Mouse (Mus musculus) embryonic stem cell, embryonic (primary cell): ENCODE data around the gene Myzap.

Experiments
- CTCF ChIA-PET, 4 experiments: fragments of 300-600 bp in 2 of 4; fragments of 350-600 bp in 2 of 4; sonication (Branson Sonifier 250); formaldehyde crosslinking; loops; one replicate each; lab custom pipeline; 2022; ENCODE audit warnings: inconsistent platforms in 2 of 4; lab: Charles Lee
- POLR2A ChIA-PET, 4 experiments: fragments of 300-600 bp in 2 of 4; fragments of 350-600 bp in 2 of 4; sonication (Branson Sonifier 250); formaldehyde crosslinking; loops; one replicate each; lab custom pipeline; 2022; ENCODE audit warnings: antibody characterized with exemption in 4 of 4, inconsistent platforms in 1 of 4; lab: Charles Lee

The Myzap gene

GRCm38 (mm10) chr9:71529960-71530359 is 62.2 kb downstream of the Myzap start:
- ChIA-PET POLR2A (interaction anchor here in 1 of 4 experiments (1.5 to 2.4 kb wide), 2 partner anchors 10 to 44 kb away, joined by 3 to 6 read pairs; partner anchors contain the start of gene Polr2m), CTCF (interaction anchor here in 2 of 4 experiments (0.7 to 2.6 kb wide), 3 partner anchors 13 to 85 kb away, joined by 3 to 10 read pairs (median 3); no protein-coding TSS in a partner anchor)

DNA sequence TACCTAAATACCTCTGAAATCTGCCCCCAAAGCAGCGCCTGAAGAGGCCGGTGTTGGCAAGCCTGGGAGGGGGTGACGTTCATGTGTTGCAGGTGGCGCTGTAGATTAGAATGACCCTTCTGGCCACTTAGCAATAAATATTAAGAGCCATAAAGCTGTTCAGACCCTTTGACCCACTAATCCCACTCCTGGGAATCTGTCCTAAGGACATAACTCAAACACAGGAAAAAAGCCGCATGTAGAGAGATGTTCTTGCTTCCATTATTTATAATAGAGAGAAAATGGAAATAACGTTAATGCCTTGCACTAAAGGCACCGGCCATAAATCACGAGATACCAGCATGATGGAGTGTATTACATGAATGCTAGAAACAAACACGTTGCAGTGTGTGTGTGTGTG is 64.7 kb downstream of the Myzap start:
- ChIA-PET POLR2A (no interaction called here), CTCF (interaction anchor here in 1 of 4 experiments (1.6 kb wide), 1 partner anchor 12 kb away, joined by 5 read pairs; no protein-coding TSS in a partner anchor)

DNA sequence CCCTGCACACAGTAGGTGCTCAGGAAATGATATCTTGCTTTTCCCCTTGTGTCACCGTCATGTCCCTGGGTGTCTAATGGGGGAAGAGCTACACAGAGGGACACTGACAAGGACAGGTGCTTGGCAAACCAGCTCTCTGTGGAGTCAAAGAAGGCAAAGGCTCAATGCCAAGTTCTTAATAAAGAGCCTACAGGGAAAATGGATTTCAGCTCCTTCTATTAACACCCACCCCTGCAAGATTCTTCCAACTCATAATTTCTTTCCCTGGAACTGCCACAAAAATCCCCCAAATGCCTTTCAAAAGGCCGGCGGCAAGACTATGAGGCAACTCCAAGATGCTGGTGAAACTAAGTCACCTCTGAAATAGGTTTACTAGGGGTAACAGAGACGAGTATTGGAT is 68.3 kb downstream of the Myzap start:
- CTCF ChIA-PET = no interaction called here
- POLR2A ChIA-PET = interaction anchor here in 1 of 4 experiments (0.9 to 1.7 kb wide), 3 partner anchors 11 to 45 kb away, joined by 3 to 4 read pairs (median 3); no protein-coding TSS in a partner anchor

GRCm38 (mm10) chr9:71519836-71520235 is 72.3 kb downstream of the Myzap start:
- ChIA-PET CTCF (interaction anchor here in 3 of 4 experiments (0.7 to 1.2 kb wide), 5 partner anchors 23 to 308 kb away, joined by 3 read pairs; no protein-coding TSS in a partner anchor), POLR2A (interaction anchor here in 2 of 4 experiments (0.6 to 0.9 kb wide), 2 partner anchors 11 to 21 kb away, joined by 3 to 5 read pairs; no protein-coding TSS in a partner anchor)

- POLR2A ChIA-PET = interaction anchor here in 1 of 4 experiments (0.7 to 1.5 kb wide), 3 partner anchors 24 to 99 kb away, joined by 3 to 4 read pairs (median 3); partner anchors contain the start of gene Polr2m
These were observed 74.7 kb downstream of the Myzap start for GRCm38 (mm10) chr9:71517487-71517886.

DNA sequence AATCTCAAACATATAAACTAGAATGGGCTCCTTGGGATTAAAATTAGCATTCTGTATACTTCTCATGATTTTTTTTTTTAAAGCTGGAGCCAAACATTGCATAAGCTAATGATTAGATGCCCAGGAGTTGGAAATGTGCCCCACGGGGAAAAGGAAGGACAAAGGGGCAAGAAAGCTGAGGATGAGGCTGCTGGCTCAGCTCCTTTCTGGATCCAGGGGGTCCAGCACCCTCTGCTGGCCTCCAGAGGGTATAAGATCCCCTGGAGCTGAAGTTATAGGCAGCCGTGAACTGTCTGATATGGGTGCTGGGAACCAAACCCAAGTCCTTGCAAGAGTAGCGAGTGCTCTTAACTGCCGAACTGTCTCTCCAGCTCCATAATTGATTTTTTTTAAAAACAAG is 76.3 kb downstream of the Myzap start:
- ChIA-PET POLR2A (interaction anchor here (0.6 to 2.8 kb wide), 18 partner anchors 9 to 94 kb away, joined by 3 to 26 read pairs (median 3); partner anchors contain the start of gene Polr2m (in 4 of the 4)), CTCF (interaction anchor here (0.5 to 4.1 kb wide), 58 partner anchors 9 to 307 kb away, joined by 3 to 18 read pairs (median 4); partner anchors contain the start of gene Polr2m (in 1 of the 4))

More at GRCm38 (mm10) chr9:71517487-71517886, 74.7 kb downstream of the Myzap start:
- CTCF ChIA-PET = interaction anchor here in 3 of 4 experiments (0.6 to 4.1 kb wide), 7 partner anchors 26 to 197 kb away, joined by 3 to 14 read pairs (median 3); no protein-coding TSS in a partner anchor

GRCm38 (mm10) chr9:71513566-71513965 is 78.6 kb downstream of the Myzap start:
- POLR2A ChIA-PET = interaction anchor here in 2 of 4 experiments (0.6 to 2.0 kb wide), 4 partner anchors 10 to 27 kb away, joined by 3 to 4 read pairs (median 4); partner anchors contain the start of gene Polr2m (in 1 of the 2)
- CTCF ChIA-PET = interaction anchor here in 2 of 4 experiments (0.7 to 1.4 kb wide), 2 partner anchors 19 to 99 kb away, joined by 3 to 4 read pairs; no protein-coding TSS in a partner anchor

DNA sequence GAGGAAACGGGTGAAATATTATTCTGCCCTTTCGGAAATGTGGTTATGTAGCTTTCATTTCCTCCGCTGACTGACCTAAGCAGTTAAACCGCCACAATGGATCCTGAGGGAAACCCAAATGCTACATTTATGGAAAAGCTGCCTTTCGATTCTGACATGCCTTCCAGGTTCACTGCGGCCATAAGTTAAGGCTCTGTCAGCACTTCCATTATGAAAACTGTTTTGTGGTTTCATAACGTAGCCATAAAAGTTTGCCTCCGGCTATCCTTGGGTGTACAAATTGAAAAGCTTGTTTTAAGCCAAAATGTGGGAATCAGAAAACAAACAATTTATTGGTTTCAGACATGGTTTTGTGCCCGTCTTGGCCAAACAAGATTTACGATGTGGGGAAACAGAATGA is 79.3 kb downstream of the Myzap start:
- ChIA-PET CTCF (interaction anchor here in 2 of 4 experiments (0.7 to 1.4 kb wide), 3 partner anchors 19 to 100 kb away, joined by 3 to 4 read pairs (median 3); partner anchors contain the start of gene Polr2m (in 1 of the 2)), POLR2A (interaction anchor here in 2 of 4 experiments (0.8 to 2.0 kb wide), 4 partner anchors 21 to 35 kb away, joined by 3 to 5 read pairs (median 4); partner anchors contain the start of gene Polr2m (in 1 of the 2))

DNA sequence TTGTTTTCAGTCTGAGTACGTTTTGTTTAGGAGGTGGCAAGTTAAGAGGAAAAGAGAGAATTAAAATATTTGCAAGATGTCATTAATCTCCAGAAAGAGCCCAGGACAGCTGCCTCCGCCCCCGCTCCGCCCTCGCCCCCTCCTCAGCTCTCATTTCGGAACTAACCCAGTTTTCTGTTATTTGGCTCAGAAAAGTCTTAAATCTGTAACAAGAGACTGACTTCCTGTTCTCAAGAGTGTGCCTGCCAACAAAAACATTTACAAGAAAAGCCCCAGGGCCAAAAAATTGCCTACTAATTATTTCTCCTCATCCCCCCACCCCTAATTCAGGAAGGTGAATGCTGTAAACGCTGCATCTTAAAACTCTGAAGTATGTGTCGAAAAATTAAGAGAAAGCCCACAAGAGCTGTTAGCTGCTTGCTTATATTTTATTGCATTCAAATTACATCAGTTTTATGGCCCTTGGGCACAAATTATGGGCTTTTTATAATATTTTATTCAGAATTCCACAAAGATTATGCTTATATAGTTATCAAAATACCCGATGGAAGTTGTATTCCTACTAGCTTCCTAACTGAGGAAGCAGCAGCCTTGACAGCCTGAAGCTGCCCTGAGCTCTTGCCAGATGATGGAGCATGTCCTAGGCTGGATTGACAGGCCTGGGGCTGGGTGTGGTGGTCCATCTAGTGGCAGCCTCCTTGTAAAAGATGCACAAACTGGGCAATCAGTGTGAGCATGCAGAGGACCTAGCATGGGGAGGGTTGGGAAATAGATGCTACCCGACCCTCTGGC is 93.6 kb downstream of the Myzap start:
- ChIA-PET CTCF (interaction anchor here in 3 of 4 experiments (0.6 to 2.8 kb wide), 4 partner anchors 17 to 737 kb away, joined by 3 to 9 read pairs (median 5); no protein-coding TSS in a partner anchor), POLR2A (interaction anchor here in 2 of 4 experiments (0.9 to 12.4 kb wide), 5 partner anchors 8 to 438 kb away, joined by 3 to 146 read pairs (median 6); partner anchors contain the start of gene Polr2m (in 1 of the 2))

GRCm38 (mm10) chr9:71496637-71497036 is 95.5 kb downstream of the Myzap start:
- ChIA-PET CTCF (interaction anchor here in 2 of 4 experiments (0.7 to 1.5 kb wide), 2 partner anchors 19 kb away, joined by 4 read pairs; no protein-coding TSS in a partner anchor), POLR2A (interaction anchor here in 2 of 4 experiments (1.3 to 12.4 kb wide), 5 partner anchors 9 to 17 kb away, joined by 4 to 146 read pairs (median 5); partner anchors contain the start of gene Polr2m (in 2 of the 2))

- CTCF ChIA-PET = interaction anchor here (1.0 to 2.0 kb wide), 7 partner anchors 15 to 42 kb away, joined by 3 to 7 read pairs (median 3); no protein-coding TSS in a partner anchor
These were observed 98.4 kb downstream of the Myzap start for GRCm38 (mm10) chr9:71493771-71494170.

DNA sequence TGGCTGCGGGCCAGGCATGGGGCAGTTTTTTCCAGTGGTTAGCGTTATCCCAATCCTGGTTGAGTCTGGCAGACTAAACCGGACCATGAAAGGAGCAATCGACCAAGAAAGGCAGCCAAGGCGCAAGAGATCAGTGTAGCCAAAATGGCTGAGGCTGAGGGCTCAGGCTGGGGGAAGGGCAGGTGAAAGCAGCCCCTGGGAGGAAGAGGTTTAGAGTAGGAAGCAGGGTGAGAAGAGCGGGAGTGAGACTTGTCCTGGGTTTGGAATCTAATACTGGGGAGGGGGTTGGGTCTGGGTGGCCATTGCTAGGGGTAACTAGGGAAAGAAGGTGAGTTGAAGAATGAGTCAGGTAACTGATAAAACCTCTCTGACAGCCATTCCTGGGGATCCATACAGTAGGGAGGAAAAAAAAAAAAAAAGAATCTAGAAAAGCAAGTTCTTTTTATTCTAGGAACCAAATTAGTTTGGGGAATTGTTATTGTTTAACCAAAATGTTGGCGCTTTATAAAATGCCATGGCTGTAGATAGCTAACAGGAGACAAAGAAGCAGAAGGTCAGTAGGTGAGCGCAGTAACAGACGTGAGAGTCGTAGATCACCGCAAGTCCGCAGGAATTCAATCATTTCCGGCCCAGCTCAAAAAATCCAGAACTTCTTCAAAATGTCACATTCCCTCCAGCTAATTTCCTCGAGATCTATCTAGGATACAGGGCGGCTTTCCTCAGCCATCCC is 99.7 kb downstream of the Myzap start:
- CTCF ChIA-PET = interaction anchor here in 3 of 4 experiments (0.6 to 2.0 kb wide), 10 partner anchors 13 to 200 kb away, joined by 3 to 7 read pairs (median 4); no protein-coding TSS in a partner anchor
- POLR2A ChIA-PET = interaction anchor here (0.5 to 12.4 kb wide), 20 partner anchors 7 to 1469 kb away, joined by 3 to 146 read pairs (median 3); partner anchors contain the start of gene Polr2m (in 1 of the 4)

More at GRCm38 (mm10) chr9:71493771-71494170, 98.4 kb downstream of the Myzap start:
- POLR2A ChIA-PET = interaction anchor here (0.6 to 12.4 kb wide), 21 partner anchors 8 to 673 kb away, joined by 3 to 146 read pairs (median 4); partner anchors contain the start of gene Polr2m (in 4 of the 4)

DNA sequence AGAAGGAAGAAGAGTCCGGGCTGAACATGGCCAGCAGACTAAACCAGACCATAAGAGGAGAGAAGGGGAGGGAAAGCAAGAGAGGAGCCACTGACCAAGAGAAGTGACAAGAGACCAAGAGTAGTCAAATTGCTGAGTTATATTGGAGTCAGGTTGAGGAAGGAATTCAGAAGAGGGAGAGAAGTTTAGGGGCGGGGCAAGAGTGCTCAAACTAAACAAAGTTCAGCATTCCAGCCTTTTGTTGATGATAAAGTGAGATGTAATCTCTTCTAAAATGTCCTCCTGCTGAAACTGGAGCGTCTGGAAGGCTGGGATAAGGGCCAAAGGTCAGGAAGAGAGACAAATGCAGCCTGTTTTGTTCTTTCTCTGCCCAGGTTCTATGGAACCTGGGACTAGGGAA is 102.1 kb downstream of the Myzap start:
- ChIA-PET POLR2A (interaction anchor here in 2 of 4 experiments (0.7 to 12.4 kb wide), 3 partner anchors 10 to 158 kb away, joined by 3 to 146 read pairs (median 4); no protein-coding TSS in a partner anchor), CTCF (interaction anchor here in 1 of 4 experiments (0.7 kb wide), 1 partner anchor 39 kb away, joined by 3 read pairs; no protein-coding TSS in a partner anchor)

DNA sequence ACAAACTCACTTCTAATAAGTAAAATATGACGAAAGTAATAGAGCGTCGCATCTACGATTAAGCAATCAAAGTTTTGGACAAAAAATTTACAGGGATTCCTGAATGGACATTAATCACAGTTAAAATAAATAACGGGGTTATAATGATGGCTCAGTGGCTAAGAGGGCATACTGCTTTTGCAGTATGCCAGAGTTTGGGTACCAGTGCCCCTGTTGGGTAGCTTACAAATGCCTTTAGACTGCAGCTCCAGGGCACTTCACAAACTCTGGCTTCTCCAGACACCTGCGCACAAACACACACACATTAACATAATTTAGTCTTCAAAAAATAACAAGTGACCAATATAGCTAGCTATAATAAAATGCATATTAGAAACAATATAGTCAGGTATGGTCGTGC is 106.0 kb downstream of the Myzap start:
- ChIA-PET CTCF (interaction anchor here in 3 of 4 experiments (0.6 to 1.2 kb wide), 5 partner anchors 10 to 131 kb away, joined by 3 to 4 read pairs (median 3); no protein-coding TSS in a partner anchor), POLR2A (interaction anchor here (0.5 to 2.2 kb wide), 47 partner anchors 8 to 999 kb away, joined by 3 to 52 read pairs (median 4); partner anchors contain the start of gene Tcf12 (in 1 of the 4))

GRCm38 (mm10) chr9:71485475-71486094 is 106.6 kb downstream of the Myzap start, which contains the start of gene Polr2m:
Gene Polr2m (minus strand): TSS chr9:71485935.
- POLR2A ChIA-PET = interaction anchor here (0.5 to 2.2 kb wide), 56 partner anchors 8 to 999 kb away, joined by 3 to 52 read pairs (median 4); partner anchors contain the start of genes Myzap (in 1 of the 4) and Tcf12 (in 1 of the 4)
- CTCF ChIA-PET = interaction anchor here (0.5 to 1.2 kb wide), 9 partner anchors 9 to 1892 kb away, joined by 3 to 5 read pairs (median 3); no protein-coding TSS in a partner anchor
